Mouse (Mus musculus) thymus, adult 2 months (tissue): Measurements from ENCODE around the gene Mrgprf.

ENCODE experiments used
- CTCF ChIP-seq: fragments of 200-500 bp; IDR thresholded peaks from 2 replicates; pipeline ENCODE4 v1.5.1; 2012; ENCODE audit warnings: mild to moderate bottlenecking, control low read depth, low read length, moderate library complexity, borderline replicate concordance; ENCODE audit not compliant: control insufficient read depth, poor library complexity, insufficient read depth; ENCODE audit errors: extremely low read depth
- POLR2A ChIP-seq: fragments of 200-500 bp; IDR thresholded peaks from 2 replicates; pipeline ENCODE4 v1.6.1; 2012; ENCODE audit warnings: mild to moderate bottlenecking, low read length, control low read depth, moderate library complexity; ENCODE audit not compliant: control insufficient read depth, poor library complexity, insufficient read depth; ENCODE audit errors: extremely low read depth

DNA sequence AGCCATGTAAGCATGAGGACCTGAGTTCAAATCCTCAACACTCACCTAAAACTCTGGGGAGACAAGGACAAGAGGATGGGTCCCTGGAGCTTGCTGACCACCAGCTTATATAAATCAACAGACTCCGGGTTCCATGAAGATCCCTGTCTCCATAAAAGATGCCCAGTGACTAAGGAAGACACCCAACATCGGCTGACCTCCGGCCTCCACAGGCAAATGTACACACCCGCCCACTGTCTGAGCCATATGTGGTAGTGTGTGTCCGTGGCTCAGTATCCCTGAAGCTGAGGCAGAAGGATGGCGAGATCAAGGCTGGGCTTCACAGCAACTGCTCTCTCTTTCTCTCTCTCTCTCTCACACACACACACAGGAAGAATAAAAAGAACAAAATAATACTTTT, 33.3 kb downstream of the Mrgprf start:
- TF ChIP-seq POLR2A: no peak
- no peak for TF ChIP-seq CTCF
